Mouse (Mus musculus) C2C12 (cell line): ENCODE data around the gene Bmpr1a.

Experiments
- CEBPB ChIP-seq: IDR thresholded peaks from one replicate; pipeline ENCODE4 v1.6.1; 2011; ENCODE audit warnings: low read depth, mild to moderate bottlenecking, control low read depth, moderate library complexity
- CTCF ChIP-seq: IDR thresholded peaks from one replicate; pipeline ENCODE4 v1.5.1; 2011; ENCODE audit not compliant: control insufficient read depth, insufficient read depth, insufficient read length
- FOSL1 ChIP-seq: IDR thresholded peaks from one replicate; pipeline ENCODE4 v1.8.0; 2011; ENCODE audit warnings: mild to moderate bottlenecking, low read length; ENCODE audit not compliant: poor library complexity, insufficient read depth, severe bottlenecking
- MAX ChIP-seq: IDR thresholded peaks from one replicate; pipeline ENCODE4 v1.6.1; 2011; ENCODE audit warnings: mild to moderate bottlenecking, control low read depth
- MYOD1 ChIP-seq: IDR thresholded peaks from one replicate; pipeline ENCODE4 v1.6.1; 2011; ENCODE audit warnings: low read depth; ENCODE audit not compliant: control insufficient read depth, insufficient read length
- MYOG ChIP-seq: IDR thresholded peaks from one replicate; pipeline ENCODE4 v1.6.1; 2011; ENCODE audit not compliant: control insufficient read depth, insufficient read length; ENCODE audit errors: extremely low read depth
- USF1 ChIP-seq: IDR thresholded peaks from one replicate; pipeline ENCODE4 v1.6.1; 2011; ENCODE audit warnings: low read depth, mild to moderate bottlenecking, control low read depth, moderate library complexity

DNA sequence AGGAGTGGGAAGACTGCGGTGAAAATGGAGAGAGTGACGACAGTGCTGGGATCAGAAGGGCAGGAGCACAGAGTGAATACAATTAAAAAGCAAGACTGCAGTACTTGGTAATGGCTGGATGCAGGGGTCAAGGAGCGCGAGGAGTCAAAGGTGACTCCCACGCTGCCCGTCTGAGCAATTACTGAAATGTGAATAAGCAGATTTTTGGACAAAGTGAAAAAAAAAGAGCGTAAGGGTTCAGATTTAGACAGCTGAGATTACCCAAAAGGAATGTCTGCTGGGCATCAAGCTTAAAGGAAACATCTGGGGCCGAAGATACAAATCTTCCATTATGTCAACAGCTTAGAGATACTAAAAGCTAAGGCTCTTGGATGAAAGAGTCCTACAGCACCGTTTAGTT is 53.3 kb downstream of the Bmpr1a start:
- TF ChIP-seq USF1 (no peak), CTCF (no peak), MYOG (no peak), FOSL1 (no peak), CEBPB (no peak), MAX (no peak), MYOD1 (no peak)
